Mouse (Mus musculus) adrenal gland, postnatal 10 days (tissue): ENCODE measurements around the gene Il18. TPM values are rescaled to one million over a fixed set of nuclear protein-coding genes. Genes with fewer than 3 reads are reported as not detected.
"Not testable (repeated sequence)": the region's sequence is repeated elsewhere in the genome, so short reads cannot be mapped to it uniquely, and the experiment has no call there.

Source experiments
- DNase-seq: peaks from one replicate; pipeline ENCODE4 v3.0.0; 2021; ENCODE audit warnings: mixed read lengths
- total RNA-seq, 2 experiments: library from RNA; stranded (reverse); gene quantifications; 2 replicates each; pipeline ENCODE4 v1.2.3; 2021

Gene Il18
- total RNA-seq, 2 experiments from 2014 or later, result 5.3 to 6.5 TPM

GRCm38 (mm10) chr9:50603189-50603997, 48.8 kb downstream of the Il18 start, which contains the start of the genes Sdhd and Timm8b:
Gene Sdhd, minus strand, starts transcription at chr9:50603812.
Gene Timm8b, plus strand, starts transcription at chr9:50603910.
- DNase-seq, result peak; percentile 95

- no peak for DNase-seq
Measured at GRCm38 (mm10) chr9:50603998-50604324, 49.3 kb downstream of the Il18 start.

- DNase-seq, result no peak
Measured at GRCm38 (mm10) chr9:50604338-50604737, 49.7 kb downstream of the Il18 start.

GRCm38 (mm10) chr9:50612115-50612514, 57.5 kb downstream of the Il18 start:
- no peak for DNase-seq

- DNase-seq, result no peak
Measured at GRCm38 (mm10) chr9:50616161-50616560, 61.5 kb downstream of the Il18 start.

- peak; percentile 95 for DNase-seq
Measured at GRCm38 (mm10) chr9:50616766-50617603, 62.4 kb downstream of the Il18 start, which contains the start of the genes Pih1d2 and Nkapd1. Gene Pih1d2, plus strand, starts transcription at chr9:50617321. Gene Nkapd1, minus strand, starts transcription at chr9:50617464.

- no peak for DNase-seq
Measured at GRCm38 (mm10) chr9:50617794-50618330, 63.2 kb downstream of the Il18 start.

- not testable (repeated sequence) for DNase-seq
Measured at GRCm38 (mm10) chr9:50630903-50631302, 76.3 kb downstream of the Il18 start.

Other genes starting within 250 kb of the Il18 start
- gene Rpl10-ps3, start 209.9 kb upstream of the Il18 start, total RNA-seq, result 100 to 1,000 TPM; 805 to 877 TPM
- gene Plet1, start 60.3 kb upstream of the Il18 start, total RNA-seq, result under 1 TPM; 0.30 to 0.51 TPM
- gene Pts, start 26.1 kb upstream of the Il18 start, total RNA-seq, result 10 to 100 TPM; 62.0 to 72.7 TPM
- gene Bco2, start 354 bp downstream of the Il18 start, total RNA-seq, result 1 to 10 TPM; 3.1 to 3.3 TPM
- not detected for gene Tex12, start 6.5 kb downstream of the Il18 start, total RNA-seq
- gene Sdhd, start 49.0 kb downstream of the Il18 start, total RNA-seq, result 100 to 1,000 TPM; 628 to 725 TPM
- 100 to 1,000 TPM; 164 to 170 TPM for gene Timm8b, start 49.1 kb downstream of the Il18 start, total RNA-seq
- 1 to 10 TPM; 1.1 to 1.8 TPM for gene Pih1d2, start 62.5 kb downstream of the Il18 start, total RNA-seq
- 10 to 100 TPM; 20.6 to 24.6 TPM for gene Nkapd1, start 62.6 kb downstream of the Il18 start, total RNA-seq
- 100 to 1,000 TPM; 310 to 317 TPM for gene Dlat, start 105.0 kb downstream of the Il18 start, total RNA-seq
- gene Dixdc1, start 184.7 kb downstream of the Il18 start, total RNA-seq, result 10 to 100 TPM in 1 of 2 experiments, 1 to 10 TPM in 1; 7.8 to 10.1 TPM
- 1 to 10 TPM; 6.5 to 7.1 TPM for gene 2310030G06Rik, start 191.7 kb downstream of the Il18 start, total RNA-seq
- gene Cryab, start 196.5 kb downstream of the Il18 start, total RNA-seq, result 100 to 1,000 TPM in 1 of 2 experiments, 10 to 100 TPM in 1; 55.3 to 197 TPM
- 10 to 100 TPM in 1 of 2 experiments, 1 to 10 TPM in 1; 5.1 to 13.5 TPM for gene Hspb2, start 197.5 kb downstream of the Il18 start, total RNA-seq
- 1 to 10 TPM; 4.6 to 7.8 TPM for gene Fdxacb1, start 213.4 kb downstream of the Il18 start, total RNA-seq
- gene Alg9, start 220.2 kb downstream of the Il18 start, total RNA-seq, result 10 to 100 TPM; 27.9 to 28.0 TPM
- gene 1110032A03Rik, start 220.7 kb downstream of the Il18 start, total RNA-seq, result 10 to 100 TPM; 31.2 to 32.2 TPM